Mouse (Mus musculus): Measurements from ENCODE around the gene Abracl. TPM values are rescaled to one million over a fixed set of nuclear protein-coding genes. Genes with fewer than 3 reads are reported as not detected.

Gene Abracl
- polyA plus RNA-seq, 1 experiment from 2014 or later, result 151 TPM

GRCm38 (mm10) chr10:18058681-18059338, 35.7 kb upstream of the Abracl start:
- Histone ChIP-seq H3K9ac (replicated peaks) (no peak overlapping the region), H3K4me3 (no peak overlapping the region), H3K9me3 (no peaks in the 10 kb centered on the region), H3K4me1 (peaks cover 16% of the 10 kb centered on the region), H3K27ac (replicated peaks) (no peak overlapping the region), H3K4me2 (replicated peaks) (no peak overlapping the region), H3K36me3 (no peaks in the 10 kb centered on the region), H3K27me3 (no peaks in the 10 kb centered on the region)
- 93% methylated on average over 9 of the region's 9 CpGs for WGBS
- no peak for ATAC-seq (ENCODE audit: low FRiP score, low read depth)

DNA sequence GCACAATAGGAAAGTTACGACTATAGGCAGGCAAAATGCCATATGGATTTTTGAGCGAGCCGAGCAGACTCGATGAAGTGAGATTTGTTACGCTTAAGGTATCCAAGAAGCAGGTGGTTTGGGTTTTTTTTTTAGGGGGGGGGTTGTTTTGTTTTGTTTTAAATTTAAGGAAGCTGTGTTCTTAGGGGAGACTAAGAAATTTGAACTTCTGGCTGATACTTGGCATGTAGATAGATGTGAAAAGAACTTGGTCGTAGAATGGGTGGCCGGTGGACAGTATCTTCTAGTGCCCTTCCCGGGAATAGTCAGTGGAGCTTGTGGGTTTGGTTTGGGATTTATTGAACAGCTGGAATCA, 33.3 kb upstream of the Abracl start:
- H3K27me3 ChIP-seq, result no peaks in the 10 kb centered on the region
- H3K9ac ChIP-seq (replicated peaks), result peak overlapping the region; percentile 96
- peak overlapping the region; percentile 95 for H3K4me3 ChIP-seq
- WGBS, result under 1% methylated on average over 8 of the region's 8 CpGs
- H3K36me3 ChIP-seq, result no peaks in the 10 kb centered on the region
- peak overlapping the region; percentile 94 for H3K27ac ChIP-seq (replicated peaks)
- H3K4me2 ChIP-seq (replicated peaks), result peak overlapping the region; percentile 73
- peaks cover 16% of the 10 kb centered on the region for H3K4me1 ChIP-seq
- H3K9me3 ChIP-seq, result no peaks in the 10 kb centered on the region
- no peak for ATAC-seq (ENCODE audit: low FRiP score, low read depth)

- peak within 1 kb of the TSS; percentile 96 for H3K9ac ChIP-seq (replicated peaks)
- no peaks in the 10 kb centered on the region for H3K36me3 ChIP-seq
- WGBS, result 0% methylated on average over 79 of the region's 90 CpGs
- no peaks in the 10 kb centered on the region for H3K9me3 ChIP-seq
- peak within 1 kb of the TSS; percentile 73 for H3K4me2 ChIP-seq (replicated peaks)
- peaks cover 16% of the 10 kb centered on the region for H3K4me1 ChIP-seq
- H3K27ac ChIP-seq (replicated peaks), result peak within 1 kb of the TSS; percentile 94
- no peaks in the 10 kb centered on the region for H3K27me3 ChIP-seq
- peak; percentile 86 for ATAC-seq (ENCODE audit: low FRiP score, low read depth)
- peak within 1 kb of the TSS; percentile 95 for H3K4me3 ChIP-seq
These were observed 32.8 kb upstream of the Abracl start, which contains the start of gene Reps1 for GRCm38 (mm10) chr10:18055696-18056390. Gene Reps1, plus strand, starts transcription at chr10:18055861.

DNA sequence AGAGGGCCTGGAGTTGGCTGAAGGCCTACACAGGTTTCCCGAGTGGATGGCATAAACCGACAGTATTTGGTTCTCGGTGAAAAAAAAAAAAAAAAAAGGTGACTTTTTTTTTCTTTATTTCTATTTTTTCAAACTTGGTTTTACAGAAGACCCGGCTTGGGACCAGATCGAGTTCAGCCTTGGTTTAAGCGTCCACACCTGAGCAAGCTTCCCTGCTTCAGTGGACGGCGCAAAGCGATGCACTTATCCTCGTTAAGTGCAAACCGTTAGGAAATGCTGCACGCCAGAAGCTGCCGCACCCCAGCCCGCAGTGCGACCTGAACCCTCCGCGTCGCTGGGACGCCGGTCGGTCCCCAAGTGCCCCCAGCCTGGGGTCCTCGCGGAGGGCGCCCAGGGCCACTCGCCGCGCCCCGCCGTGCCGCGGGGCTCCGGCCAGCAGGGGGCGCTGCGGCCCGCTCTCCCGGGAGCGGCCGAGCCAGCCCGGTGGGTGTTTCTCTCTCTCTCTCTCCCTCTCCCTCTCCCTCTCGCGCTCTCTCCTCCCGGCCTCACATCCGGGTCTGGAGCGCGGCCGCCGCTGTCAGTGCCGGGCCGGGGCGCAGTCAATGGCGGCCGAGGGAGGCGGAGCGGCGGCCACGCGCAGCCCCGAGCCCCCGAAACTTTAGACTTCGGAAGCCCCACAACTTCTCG, 32.1 kb upstream of the Abracl start:
- H3K27ac ChIP-seq (replicated peaks), result peak overlapping the region; percentile 94
- 3% methylated on average over 52 of the region's 61 CpGs for WGBS
- H3K9me3 ChIP-seq, result no peaks in the 10 kb centered on the region
- H3K4me2 ChIP-seq (replicated peaks), result peak overlapping the region; percentile 73
- no peaks in the 10 kb centered on the region for H3K36me3 ChIP-seq
- ATAC-seq (ENCODE audit: low FRiP score, low read depth), result peak; percentile 97
- H3K4me3 ChIP-seq, result peak overlapping the region; percentile 95
- H3K27me3 ChIP-seq, result no peaks in the 10 kb centered on the region
- H3K4me1 ChIP-seq, result peaks cover 16% of the 10 kb centered on the region
- H3K9ac ChIP-seq (replicated peaks), result peak overlapping the region; percentile 96

DNA sequence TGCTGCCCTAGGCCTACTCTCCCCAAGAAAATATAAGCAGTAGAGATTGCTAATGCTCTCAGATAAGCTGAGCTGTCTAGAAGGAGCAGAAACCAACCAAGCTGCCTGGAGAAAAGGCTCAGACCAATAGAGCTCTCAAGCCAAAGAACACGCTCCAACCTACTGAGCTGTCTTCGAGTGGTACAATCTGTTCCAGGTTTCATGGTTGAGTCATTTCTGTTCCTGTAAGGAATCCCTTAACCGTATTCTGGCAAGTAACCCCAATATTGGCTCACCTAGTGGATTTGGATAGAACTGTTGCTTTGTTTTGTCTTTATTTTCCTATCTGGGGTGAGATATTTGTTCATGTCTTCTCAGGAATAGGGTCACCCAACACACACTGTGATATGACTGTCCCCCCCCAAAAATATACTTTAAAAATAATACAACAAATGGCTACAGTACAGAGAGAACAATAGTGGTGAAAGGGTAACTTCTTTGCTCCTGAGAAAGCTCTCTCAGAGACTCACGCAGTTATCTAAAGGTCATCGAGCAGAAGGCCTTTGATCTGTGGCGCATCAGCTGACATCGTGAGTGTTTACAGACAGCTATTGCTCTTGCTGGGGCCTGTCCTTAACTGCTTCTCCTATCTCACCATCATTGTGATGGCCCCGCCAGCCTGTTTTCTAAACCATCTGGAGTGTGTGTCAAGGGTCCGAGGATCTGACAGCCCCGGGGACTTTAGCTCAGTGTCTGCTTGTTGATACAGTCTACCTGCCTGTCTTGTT, 24.5 kb upstream of the Abracl start:
- Histone ChIP-seq H3K36me3 (no peaks in the 10 kb centered on the region), H3K4me2 (replicated peaks) (no peak overlapping the region), H3K27me3 (no peaks in the 10 kb centered on the region), H3K4me3 (no peak overlapping the region), H3K9me3 (no peaks in the 10 kb centered on the region), H3K9ac (replicated peaks) (no peak overlapping the region), H3K27ac (replicated peaks) (no peak overlapping the region), H3K4me1 (no peaks in the 10 kb centered on the region)
- 89% methylated on average over 10 of the region's 10 CpGs for WGBS
- ATAC-seq (ENCODE audit: low FRiP score, low read depth), result no peak

- Histone ChIP-seq H3K9ac (replicated peaks) (no peak overlapping the region), H3K27me3 (no peaks in the 10 kb centered on the region), H3K27ac (replicated peaks) (no peak overlapping the region), H3K4me1 (no peaks in the 10 kb centered on the region), H3K9me3 (no peaks in the 10 kb centered on the region), H3K4me2 (replicated peaks) (no peak overlapping the region), H3K4me3 (no peak overlapping the region), H3K36me3 (no peaks in the 10 kb centered on the region)
- no peak for ATAC-seq (ENCODE audit: low FRiP score, low read depth)
These were observed 23.3 kb upstream of the Abracl start for GRCm38 (mm10) chr10:18046380-18046779.

DNA sequence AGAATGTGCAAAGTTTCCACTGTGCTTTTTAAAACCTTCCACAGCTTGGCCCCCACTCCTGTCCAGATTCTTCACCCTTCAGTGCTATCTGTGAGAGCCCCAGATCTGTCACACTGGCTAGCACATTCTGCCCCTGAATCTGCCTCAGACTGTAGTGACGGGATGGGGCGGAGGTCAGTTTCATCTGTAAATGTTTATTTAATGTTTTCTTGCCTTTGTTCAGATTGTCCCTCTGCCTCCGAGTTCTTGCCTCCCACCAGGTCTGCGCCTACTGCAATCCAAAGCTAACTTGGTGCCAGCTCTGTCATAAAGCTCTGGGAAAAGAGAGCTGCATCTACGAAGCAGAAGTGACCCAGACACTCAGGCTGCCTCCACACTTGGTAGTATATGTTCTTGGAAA, 13.8 kb upstream of the Abracl start:
- 82% methylated on average over 5 of the region's 5 CpGs for WGBS
- ATAC-seq (ENCODE audit: low FRiP score, low read depth), result no peak

GRCm38 (mm10) chr10:18034408-18034807, 11.3 kb upstream of the Abracl start:
- Histone ChIP-seq H3K27me3 (no peaks in the 10 kb centered on the region), H3K4me2 (replicated peaks) (no peak overlapping the region), H3K9me3 (no peaks in the 10 kb centered on the region), H3K9ac (replicated peaks) (no peak overlapping the region), H3K27ac (replicated peaks) (no peak overlapping the region), H3K4me1 (no peaks in the 10 kb centered on the region), H3K4me3 (no peak overlapping the region), H3K36me3 (no peaks in the 10 kb centered on the region)
- WGBS, result 88% methylated on average over 3 of the region's 4 CpGs
- ATAC-seq (ENCODE audit: low FRiP score, low read depth), result no peak

More for the DNA sequence above, 13.8 kb upstream of the Abracl start:
- H3K9me3 ChIP-seq, result no peaks in the 10 kb centered on the region
- H3K9ac ChIP-seq (replicated peaks), result no peak overlapping the region
- H3K4me3 ChIP-seq, result no peak overlapping the region
- no peaks in the 10 kb centered on the region for H3K36me3 ChIP-seq
- H3K4me1 ChIP-seq, result no peaks in the 10 kb centered on the region
- no peak overlapping the region for H3K27ac ChIP-seq (replicated peaks)
- H3K27me3 ChIP-seq, result no peaks in the 10 kb centered on the region
- H3K4me2 ChIP-seq (replicated peaks), result no peak overlapping the region

DNA sequence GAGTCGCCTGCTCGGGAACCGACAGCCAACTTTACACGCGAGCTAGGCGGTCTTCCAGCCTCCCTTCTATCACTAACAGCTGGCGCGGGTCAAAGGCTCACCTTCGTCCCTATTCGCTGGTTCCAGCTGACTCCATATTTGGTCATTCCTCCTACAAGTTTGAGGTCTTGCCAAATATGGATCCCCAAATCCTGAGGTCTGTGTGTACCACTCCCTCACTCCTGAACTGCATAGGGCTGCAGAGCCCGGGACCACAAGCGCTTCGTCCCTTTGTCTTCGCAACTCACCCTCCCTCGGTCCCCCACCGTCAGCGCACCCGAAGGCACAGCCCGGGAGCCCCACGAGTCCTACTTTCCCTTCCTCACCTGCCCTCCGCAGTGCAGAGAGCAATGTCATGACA, 776 bp downstream of the Abracl start:
- ATAC-seq (ENCODE audit: low FRiP score, low read depth), result peak; percentile 85
- no peaks in the 10 kb centered on the region for H3K27me3 ChIP-seq

DNA sequence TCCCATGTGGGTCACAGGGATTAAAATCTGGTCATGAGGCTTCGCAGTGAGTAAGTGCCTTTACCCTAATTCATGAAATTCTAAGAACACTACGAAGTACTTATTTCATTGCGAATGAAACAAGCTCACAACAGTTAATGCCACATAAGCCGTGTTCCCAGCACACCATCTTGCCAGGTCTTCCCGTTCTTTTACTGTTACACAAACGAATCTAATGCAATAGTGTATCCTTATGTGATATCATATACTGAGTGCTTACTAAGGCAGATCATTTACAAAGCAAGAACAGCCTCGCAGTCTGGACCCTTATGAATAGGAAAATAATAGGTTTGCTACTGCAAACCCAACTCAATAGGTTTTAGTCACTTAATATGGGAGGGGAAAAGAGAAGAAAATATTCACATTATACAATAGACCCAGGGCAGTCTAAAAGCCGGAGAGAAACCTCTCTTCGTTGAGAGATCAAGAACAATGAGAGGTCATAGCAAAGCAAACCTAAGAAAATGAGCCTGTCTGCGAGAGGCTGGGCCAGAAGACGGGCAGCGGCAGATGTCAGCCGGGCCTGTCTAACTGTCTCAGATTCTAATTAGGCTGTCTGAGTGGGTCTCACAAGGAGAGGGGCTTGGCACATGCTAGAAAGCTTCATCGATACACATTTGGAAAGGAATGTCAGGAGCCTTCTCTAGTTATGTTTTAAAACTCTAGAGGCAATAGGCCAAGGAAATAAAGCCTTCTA, 1.3 kb downstream of the Abracl start:
- Histone ChIP-seq H3K4me2 (replicated peaks) (peak overlapping the region; percentile 65), H3K4me1 (peaks cover 12% of the 10 kb centered on the region; the same call in 1 of the 2 replicates), H3K27ac (replicated peaks) (peak overlapping the region; percentile 89), H3K36me3 (peaks cover 21% of the 10 kb centered on the region), H3K4me3 (peak overlapping the region; percentile 77), H3K9ac (replicated peaks) (peak overlapping the region; percentile 81), H3K27me3 (no peaks in the 10 kb centered on the region), H3K9me3 (no peaks in the 10 kb centered on the region)
- WGBS, result 29% methylated on average over 14 of the region's 14 CpGs
- ATAC-seq (ENCODE audit: low FRiP score, low read depth), result peak; percentile 48

More for the DNA sequence above, 776 bp downstream of the Abracl start:
- H3K4me3 ChIP-seq, result peak overlapping the region; percentile 77
- H3K27ac ChIP-seq (replicated peaks), result peak overlapping the region; percentile 89
- peak overlapping the region; percentile 65 for H3K4me2 ChIP-seq (replicated peaks)
- WGBS, result under 1% methylated on average over 21 of the region's 21 CpGs
- no peaks in the 10 kb centered on the region for H3K9me3 ChIP-seq
- peaks cover 12% of the 10 kb centered on the region; the same call in 1 of the 2 replicates for H3K4me1 ChIP-seq
- peaks cover 16% of the 10 kb centered on the region for H3K36me3 ChIP-seq
- H3K9ac ChIP-seq (replicated peaks), result peak overlapping the region; percentile 81

- no peak overlapping the region for H3K4me3 ChIP-seq
- H3K27me3 ChIP-seq, result no peaks in the 10 kb centered on the region
- H3K27ac ChIP-seq (replicated peaks), result no peak overlapping the region
These were observed 2.2 kb downstream of the Abracl start for GRCm38 (mm10) chr10:18020846-18021245.

More at GRCm38 (mm10) chr10:18020846-18021245, 2.2 kb downstream of the Abracl start:
- 78% methylated on average over 1 of the region's 1 CpGs for WGBS
- Histone ChIP-seq H3K9me3 (no peaks in the 10 kb centered on the region), H3K9ac (replicated peaks) (no peak overlapping the region), H3K36me3 (peaks cover 25% of the 10 kb centered on the region), H3K4me1 (peaks cover 12% of the 10 kb centered on the region; the same call in 1 of the 2 replicates), H3K4me2 (replicated peaks) (peak overlapping the region; percentile 13; the same call in 1 of the 2 replicates)
- no peak for ATAC-seq (ENCODE audit: low FRiP score, low read depth)
